Mouse (Mus musculus) liver (tissue): ENCODE data around the gene Cnep1r1.

ENCODE experiments used
- DNase-seq: peaks from one replicate; pipeline ENCODE4 v3.0.0-alpha.2; 2020; ENCODE audit warnings: mixed read lengths

Gene Cnep1r1

DNA sequence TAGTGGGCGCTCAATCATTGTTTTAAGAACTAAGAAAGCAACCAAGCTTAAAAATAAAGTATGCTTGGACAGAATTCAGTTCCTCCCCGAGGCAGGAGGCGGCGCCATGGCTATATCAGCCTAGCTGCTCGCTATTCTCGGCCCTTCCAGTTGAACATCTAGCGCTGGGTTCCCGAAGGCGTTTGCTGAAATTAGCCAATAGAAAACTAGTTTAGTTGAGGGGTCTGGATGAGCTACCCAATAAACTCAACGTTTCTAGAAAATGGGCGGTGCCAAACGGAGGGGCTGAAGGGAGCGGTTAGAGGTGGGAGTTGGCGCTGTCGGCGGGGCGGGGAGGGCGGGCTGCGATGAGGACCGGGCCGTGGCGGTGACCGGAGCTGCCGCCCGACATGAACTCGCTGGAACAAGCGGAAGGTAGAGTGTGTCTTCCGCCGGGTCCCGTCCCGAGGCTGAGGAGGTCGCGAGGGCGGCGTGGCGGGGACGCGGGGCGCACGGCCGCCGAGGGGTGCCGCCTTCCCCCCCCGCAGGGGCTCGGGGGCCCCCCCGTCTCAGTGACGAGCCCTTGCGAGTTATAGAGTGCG, at the start of gene Cnep1r1:
Gene Cnep1r1, plus strand, starts transcription at position 314 of the 581 bp plus-strand sequence.
- DNase-seq = peak; percentile 93

DNA sequence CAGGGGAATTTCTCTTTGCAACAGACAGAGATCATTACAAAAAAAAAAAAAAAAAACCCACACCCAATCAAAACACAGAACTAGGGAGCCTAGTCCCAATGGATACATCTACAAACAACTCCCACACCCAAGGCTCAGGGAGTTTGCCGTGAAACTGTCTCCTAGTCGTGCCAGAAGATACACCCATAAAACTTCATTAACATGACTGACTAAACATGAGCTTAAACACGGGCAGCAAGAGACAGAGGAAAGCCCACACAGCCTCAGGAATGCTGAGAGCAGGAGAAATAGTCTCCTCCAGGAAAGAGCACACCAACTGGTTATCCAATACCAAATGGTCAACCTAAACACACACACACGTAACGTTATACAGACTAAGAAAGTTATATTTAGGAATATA, 36.4 kb upstream of the Cnep1r1 start:
- DNase-seq = no peak

DNA sequence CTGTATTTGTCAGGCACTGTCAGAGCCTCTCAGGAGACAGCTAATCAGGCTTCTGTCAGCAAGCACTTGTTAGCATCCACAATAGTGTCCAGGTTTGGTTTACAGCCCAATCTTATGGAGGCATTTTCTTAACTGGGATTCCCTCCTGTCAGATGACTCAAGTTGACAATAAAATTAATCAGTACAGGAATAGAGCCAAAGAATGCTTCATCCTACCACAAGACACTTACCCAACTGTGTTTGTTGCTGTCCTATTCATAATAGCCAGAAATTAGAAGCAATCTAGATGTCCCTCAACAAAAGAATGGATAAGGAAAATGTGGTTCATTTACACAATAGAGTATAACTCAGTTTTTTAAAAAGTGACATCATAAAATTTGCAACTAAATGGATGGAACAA, 30.6 kb upstream of the Cnep1r1 start:
- no peak for DNase-seq

GRCm38 (mm10) chr8:88091661-88092060, 26.9 kb upstream of the Cnep1r1 start:
- DNase-seq = no peak

DNA sequence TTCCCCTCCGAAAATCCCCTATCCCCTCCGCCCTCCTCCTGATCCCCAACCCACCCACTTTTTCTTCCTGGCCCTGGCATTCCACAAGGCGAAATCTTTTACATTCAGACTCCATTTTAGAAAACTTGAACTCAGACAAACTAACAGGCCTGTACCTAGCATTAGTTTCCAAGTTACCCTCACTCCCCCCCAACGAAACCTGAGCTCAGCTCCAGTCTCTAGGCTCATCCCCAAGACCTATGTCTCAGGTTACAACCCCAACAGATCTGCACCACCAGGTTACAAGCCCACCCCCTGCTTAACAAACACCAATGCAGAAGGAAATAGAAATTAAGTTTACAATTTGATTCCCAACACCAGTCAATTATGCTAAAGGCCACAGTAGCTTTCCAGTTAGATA, 25.2 kb upstream of the Cnep1r1 start:
- no peak for DNase-seq

GRCm38 (mm10) chr8:88098856-88099255, 19.7 kb upstream of the Cnep1r1 start:
- DNase-seq = no peak

DNA sequence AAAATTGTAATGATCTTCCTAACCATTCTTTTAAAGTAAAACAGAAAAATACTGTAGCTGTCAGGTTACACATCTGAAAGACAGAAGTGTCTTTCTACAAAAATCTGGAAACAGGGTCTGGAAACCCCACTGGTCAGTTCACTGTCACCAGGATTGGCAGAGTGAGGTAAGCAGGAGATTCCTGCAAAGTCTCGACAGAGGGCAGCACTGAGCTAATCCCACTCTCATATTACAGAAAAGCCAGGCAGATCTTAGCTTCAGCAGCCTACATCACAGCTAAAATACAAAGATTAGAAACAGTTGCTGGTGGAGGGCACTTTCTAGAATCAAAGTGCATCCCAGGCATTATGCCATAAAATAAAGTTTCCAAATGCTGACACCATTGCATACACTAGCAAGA, 19.0 kb upstream of the Cnep1r1 start:
- peak; percentile 40 for DNase-seq

DNA sequence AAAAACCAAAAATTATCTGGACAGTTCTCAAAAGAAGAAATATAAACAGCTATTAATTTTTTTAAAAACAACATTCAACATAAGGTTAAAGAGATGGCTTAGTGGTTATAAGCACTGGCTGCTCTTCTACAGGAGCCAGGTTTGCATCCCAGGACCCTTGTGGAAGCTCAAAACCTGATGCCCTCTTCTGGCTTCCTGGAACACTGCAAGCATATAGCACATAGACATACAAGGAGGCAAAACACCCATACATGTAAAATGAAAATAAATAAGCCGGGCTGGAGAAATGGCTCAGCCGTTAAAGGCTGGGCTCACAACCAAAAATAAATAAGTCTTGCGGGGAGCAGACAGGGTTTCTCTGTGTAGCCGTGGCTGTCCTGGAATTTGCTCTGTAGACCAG, 9.3 kb upstream of the Cnep1r1 start:
- DNase-seq = no peak

- peak; percentile 75 for DNase-seq
Measured at GRCm38 (mm10) chr8:88119076-88119475, 507 bp downstream of the Cnep1r1 start.

GRCm38 (mm10) chr8:88124850-88125249, 6.3 kb downstream of the Cnep1r1 start:
- DNase-seq = no peak

DNA sequence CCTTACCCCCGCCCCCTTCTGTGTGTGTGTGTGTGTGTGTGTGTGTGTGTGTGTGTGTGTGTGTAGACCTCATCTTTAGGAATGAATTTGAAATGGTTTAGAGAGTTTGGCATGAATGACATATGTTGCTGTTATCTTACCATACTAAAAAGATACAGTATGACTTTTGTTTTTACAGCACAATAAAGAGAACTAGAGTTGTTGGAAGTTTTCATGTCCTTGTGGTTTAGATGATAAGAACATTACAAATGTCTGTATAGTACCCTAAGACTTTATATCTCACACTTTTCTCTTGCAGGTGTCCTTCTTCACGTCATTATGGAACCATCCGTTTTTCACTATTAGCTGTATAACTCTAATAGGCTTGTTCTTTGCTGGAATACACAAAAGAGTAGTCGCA, 10.8 kb downstream of the Cnep1r1 start:
- no peak for DNase-seq

DNA sequence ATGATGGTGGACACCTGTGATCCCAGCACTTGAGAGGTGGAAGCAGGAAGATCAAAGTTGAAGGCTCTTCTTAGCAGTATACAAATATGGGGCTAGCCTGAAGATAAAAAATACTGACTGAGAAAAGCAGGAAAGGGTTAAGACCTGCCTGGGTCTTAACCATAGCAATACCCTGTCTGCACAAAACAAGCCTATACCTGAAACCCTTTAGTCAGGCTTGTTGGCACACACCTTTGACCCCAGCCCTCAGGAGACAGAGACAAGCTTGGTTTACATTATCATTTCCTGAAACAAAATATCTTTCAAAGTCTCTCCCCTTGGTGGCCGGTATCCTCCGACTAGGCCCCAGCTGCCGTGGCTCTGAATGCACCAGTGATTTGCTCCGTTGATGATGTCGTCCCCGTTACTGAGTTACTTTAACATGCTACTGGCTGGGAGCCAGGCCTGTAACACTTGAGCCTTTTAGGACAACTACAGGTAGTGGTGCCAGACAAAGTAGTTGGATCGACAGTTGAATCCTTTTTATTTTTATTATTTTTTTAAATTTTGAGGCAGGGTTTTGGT, 12.3 kb downstream of the Cnep1r1 start:
- DNase-seq = no peak

DNA sequence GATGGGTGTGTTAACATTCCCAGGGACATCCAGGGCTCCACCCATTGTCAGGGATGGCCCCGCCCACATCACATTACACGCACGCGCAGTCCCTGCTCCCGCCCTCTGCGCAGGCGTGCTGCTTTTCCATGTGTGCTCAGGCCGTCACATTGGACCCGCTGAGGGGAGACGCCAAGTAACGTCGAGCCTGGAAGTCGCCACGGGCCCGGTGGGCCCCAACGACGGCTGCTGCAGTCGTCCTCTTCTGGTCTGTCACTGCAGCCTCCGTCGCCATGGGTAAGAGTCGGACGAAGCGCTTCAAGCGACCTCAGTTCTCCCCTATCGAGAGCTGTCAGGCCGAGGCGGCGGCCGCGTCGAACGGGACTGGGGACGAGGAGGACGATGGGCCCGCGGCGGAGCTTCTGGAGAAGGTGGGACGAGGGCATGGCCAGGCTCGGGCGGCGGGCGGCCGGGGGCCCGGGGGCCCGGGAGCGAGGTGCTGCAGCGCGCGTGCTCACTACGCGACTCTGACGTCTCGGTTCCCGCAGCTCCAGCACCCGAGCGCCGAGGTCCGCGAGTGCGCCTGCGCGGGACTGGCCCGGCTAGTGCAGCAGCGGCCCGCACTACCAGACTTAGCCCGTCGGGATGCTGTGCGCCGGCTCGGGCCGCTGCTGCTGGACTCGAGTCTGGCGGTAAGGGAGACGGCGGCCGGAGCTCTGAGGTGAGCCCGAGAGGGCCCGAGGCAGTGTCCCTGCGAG, 19.3 kb downstream of the Cnep1r1 start, which contains the start of gene Heatr3:
Gene Heatr3, plus strand, starts transcription at position 108 of the 737 bp plus-strand sequence.
- DNase-seq = peak; percentile 95

DNA sequence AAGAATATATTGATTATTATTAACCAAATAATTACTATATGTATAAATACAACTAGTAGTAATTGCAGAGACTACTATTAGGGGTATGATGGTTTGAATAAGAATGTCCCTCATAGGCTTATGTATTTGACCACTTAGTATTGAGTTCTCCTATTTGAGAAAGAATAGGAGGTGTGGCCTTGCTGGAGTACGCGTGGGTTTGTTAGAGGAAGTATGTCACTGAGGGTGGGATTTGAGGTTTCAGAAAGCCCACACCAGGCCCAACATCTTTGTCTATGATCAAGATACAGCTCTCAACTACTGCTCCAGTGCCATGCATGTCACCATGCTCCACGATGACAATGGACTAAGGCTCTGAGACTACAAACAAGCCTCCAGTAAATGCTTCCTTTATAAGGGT, 20.7 kb downstream of the Cnep1r1 start:
- no peak for DNase-seq

DNA sequence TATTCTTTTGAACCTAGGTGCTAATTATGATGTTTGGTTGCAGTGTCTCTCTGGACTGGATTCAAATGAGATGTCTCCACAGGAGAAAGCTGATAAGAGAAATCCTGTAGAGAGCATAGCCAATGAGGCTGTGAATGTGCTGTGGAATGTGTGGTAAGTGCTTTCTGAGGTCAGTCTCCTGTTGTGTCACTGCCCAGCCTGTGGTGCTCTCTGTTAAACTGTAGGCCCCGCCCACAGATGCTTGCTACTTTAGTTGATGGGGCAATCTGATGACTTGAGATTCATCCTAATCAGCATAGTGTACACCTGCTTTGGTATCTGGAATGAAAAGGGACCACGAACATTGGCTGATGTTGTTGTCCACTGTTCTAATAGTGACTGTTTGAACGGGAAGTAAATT, 23.1 kb downstream of the Cnep1r1 start:
- DNase-seq = no peak

DNA sequence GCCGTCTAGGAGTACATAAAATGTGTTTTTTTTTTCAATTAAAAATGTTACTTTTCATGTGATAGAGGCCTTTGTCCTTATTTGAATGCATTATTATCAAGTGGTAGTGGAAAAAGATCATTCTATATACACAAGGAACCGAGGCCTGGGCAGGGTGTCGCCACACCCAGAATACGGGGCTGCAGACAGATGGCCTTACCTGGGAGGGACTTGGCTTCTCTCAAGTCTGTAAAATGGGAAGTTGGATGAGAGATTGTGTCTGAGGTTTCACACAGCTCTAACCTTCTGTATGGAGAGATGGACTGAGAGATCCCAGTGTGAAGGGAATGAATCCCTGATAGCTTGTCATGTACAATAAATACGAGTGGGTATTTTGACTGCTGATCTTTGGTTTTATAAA, 25.5 kb downstream of the Cnep1r1 start:
- no peak for DNase-seq

DNA sequence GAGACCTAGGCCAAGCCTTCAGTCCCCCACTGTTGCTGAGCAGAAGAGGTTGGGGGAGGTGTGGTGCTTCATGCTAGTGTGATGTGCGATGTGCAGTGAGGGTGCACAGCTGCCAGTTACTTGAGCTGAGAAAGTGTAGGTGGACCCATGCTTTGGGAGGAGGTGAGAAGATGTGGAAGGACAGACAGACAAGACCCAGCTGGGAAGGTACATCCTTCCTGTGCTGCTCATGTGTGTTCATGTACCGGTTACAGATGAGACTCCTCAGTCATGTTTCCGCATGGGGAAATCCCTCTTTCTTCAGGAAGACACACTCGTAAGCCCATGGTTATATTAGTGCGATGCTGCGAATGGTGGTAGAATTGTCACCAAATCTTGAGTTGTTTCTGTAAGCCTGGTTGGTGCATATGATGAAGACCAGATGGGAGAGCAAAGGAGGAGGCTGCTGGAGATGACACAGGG, 32.4 kb downstream of the Cnep1r1 start:
- DNase-seq = no peak

DNA sequence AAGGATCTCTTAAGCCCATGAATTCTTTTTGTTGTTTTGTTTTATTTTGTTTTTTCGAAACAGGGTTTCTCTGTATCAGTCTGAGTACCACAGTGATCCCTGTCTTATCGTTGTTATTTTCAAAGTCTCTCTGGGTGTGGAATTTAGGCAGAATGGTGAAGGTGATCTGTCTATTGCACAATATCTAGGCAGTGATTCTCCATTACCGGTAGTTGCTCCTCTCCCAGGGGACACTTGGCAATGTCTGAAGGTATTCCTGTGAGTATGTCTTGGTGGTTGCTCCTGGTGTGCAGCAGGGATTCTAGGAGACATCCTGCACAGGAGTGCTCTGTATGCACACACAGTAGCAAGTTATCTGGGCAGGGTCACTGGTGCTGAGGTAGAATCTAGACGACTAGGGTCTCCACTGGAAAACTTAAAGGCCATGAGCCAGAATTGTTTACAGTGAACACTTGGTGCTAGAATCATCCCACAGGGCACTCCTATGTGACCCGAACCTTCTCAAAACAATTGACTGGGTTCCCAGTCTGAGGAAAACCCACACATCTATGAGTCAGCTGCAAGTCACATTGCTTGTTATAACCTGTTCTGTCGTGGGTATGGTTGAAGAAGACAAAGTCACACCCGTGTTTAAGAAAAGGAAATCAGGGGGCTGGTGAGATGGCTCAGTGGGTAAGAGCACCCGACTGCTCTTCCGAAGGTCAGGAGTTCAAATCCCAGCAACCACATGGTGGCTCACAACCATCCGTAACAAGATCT, 41.8 kb downstream of the Cnep1r1 start:
- no peak for DNase-seq

DNA sequence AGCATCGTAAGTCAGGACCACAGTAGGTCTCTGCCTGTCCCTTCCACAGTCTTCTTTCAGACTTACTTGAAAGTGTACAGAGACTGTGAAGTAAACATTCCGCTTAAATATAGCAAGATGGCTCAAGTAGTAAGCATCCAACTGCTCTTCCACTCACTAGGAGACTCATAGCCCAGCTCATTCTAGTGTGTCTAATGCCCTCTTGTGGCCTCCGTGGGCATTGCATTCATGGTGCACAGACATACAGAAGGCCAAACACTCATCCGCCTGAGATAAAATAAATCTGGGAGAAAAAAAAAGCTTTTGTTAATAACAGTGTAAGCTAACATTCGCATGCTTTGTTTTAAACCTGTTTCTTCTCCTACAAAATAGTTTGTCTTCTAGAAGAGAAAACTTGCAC, 42.9 kb downstream of the Cnep1r1 start:
- DNase-seq = peak; percentile 81

DNA sequence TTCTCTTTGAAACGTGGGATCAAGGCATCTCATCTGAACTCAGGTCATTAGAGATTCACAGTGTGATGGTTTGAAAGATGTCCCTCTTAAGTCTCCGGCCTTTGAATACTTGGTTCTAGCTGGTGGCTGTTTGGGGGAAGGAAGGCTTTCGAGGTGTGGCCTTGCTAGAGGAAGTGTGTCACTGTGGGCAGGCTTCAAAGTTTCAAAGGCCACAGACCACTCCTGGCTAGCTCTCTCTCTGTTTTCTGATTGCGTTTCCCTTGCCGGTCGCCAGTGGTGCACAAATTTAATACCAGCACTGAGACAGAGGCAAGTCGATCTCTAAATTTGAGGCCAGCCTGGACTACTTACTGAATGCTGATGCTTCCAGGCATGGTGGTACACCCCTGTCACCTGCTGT, 56.7 kb downstream of the Cnep1r1 start:
- no peak for DNase-seq

DNA sequence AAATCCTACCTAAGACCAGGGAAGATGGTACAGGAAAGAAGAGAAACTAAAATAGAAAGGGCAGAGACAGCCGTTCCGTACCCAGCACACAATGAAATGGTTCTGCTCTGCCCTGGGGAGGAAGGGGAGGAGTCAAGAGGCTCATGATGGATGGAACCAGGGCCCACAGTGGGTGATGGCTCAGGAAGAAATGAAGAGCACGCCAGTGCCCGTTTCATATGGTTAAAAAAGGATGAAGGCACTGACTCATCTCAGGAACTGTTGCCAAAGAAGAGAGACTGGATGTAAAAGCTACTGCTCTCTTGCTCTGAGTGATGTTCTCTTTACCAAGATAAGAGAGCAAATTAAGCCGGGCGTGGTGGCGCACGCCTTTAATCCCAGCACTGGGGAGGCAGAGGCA, 58.7 kb downstream of the Cnep1r1 start:
- no peak for DNase-seq

DNA sequence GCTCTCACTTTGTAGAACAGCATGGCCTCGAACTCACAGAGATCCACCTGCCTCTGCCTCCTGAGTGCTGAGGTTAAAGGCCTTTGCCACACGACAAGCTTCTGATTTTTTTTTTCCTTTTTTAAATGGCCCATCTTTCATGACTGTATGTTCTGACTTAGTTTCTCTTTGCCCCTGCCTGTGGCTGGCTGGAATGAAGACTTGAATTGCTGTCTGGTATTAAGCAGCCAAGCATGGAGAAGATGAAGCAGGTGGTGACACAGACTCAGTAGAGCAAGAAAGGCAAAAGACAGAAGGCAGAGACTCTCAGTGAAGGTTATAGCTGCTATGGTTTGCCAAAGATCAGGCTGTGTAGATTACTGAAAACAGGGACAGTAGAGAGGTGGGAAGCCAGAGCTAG, 64.6 kb downstream of the Cnep1r1 start:
- no peak for DNase-seq
